Mouse (Mus musculus): Measurements from ENCODE around the gene Rock2.

The Rock2 gene

DNA sequence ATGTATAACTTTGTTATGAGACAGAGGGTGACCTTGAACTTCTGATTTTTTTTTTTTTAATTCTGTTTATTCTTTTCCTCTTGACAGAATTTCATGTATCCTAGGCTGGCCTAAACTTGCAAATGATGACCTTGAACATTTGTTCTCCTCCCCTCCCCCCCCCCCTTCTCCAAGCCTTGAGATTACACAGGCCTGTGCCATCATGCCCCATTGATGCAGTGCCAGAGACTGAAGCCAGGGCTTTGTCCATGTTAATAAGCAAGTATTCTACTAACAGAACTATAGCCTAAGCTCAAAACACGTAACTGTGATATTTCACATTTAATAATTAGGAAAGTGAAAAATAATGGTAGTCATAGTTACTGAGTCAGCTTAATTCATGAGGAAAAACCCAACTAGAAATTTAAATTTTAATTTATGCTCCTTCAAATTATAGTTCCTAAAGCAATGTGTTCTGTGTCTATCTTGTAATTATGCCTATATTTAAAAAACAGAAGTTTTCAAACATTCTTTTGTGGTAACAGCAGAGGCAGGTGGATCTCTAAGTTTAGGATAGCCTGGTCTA is 12.7 kb downstream of the Rock2 start:
- DNase-seq, result no peak

DNA sequence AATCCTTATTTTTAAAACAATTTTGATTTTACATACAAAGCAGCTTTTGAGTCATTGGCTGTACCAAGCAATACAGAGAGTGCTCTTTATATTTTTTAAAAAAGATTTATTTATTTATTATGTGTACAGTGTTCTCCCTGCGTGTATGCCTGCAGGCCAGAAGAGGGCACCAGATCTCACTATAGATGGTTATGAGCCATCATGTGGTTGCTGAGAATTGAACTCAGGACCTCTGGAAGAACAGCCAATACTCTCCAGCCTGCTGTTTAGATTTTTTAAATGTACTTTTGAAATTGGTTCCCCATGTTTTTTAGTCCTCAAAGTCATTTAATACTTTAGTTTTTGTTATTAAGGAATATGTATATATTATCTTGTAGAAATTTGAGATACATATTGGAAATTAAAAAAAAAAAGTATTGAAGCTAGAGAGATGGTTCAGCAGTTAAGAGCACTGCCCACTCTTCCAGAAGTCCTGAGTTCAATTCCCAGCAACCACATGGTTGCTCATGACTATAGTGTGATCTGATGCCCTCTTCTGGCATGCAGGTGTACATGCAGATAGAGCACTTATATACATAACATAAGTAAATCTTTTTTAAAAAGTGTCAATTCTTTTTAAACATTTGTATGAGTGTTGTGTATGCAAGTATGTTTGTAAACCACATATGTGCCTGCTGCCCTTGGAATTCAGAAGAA is 13.4 kb downstream of the Rock2 start:
- no peak for DNase-seq

DNA sequence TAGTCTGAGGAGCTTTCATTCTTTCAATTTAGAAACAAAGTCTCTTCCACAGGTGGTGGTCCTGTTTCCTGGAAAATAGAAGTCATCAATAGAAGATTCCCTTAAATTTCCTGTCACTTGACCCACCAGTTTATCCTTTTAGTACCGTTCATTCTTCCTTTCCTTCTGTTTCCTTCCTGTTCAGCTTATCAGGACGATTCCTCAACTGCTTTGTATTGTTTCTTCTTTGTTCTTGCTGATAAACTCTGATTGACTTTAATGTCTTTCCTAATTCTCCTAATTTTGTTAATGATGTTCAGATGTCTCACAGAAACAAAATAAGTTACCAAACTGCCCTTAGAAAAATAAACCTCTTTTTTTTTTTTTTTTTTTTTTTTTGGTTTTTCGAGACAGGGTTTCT is 16.8 kb downstream of the Rock2 start:
- DNase-seq, result no peak

DNA sequence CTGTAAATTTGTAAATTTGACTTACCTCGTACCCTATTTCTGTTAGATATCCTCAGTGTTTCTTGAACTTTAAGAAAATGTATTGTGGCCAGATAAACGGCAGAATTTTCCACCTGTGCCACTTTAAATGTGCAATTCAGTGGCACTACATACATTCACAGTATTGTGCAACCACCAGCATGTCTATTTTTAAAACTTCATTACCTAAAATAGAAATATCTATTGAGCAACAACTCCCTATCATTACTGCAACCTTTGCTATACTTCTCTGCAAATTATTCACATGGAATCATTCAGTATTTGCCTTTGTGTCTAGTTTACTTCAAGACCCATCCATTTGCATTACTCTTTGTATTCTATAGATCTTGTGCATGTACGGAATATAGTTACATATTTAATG is 17.9 kb downstream of the Rock2 start:
- DNase-seq, result no peak

DNA sequence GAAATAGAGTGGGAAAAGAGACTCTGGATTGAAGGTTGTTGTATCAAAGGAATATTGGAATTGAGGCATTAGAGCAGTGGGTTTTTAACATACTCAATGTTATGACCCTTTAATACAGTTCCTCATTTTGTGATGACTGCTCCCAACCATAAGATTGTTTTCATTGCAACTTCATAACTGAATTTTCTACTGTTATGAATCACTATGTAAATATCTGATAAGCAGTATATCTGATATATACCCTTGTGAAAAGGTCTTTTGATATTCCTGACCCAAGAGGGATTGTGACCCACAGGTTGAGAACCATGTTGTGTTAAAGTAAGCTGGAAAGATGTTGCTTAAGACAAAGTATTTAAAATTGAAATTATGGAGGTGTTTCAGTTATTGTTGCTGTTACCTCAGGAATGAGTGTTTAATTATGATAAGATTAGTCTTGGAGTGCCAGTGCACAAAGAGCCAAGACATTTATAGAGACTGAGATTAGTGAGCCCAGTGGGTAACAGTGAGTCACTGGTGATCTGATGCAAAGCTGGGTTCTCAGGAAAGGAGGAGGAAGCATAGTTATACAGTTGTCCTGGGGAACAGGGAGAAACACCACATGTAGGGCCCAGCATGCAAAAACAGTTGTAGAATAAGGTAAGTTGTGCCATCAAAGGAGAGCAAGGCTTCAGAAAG is 25.6 kb downstream of the Rock2 start:
- DNase-seq, result no peak

DNA sequence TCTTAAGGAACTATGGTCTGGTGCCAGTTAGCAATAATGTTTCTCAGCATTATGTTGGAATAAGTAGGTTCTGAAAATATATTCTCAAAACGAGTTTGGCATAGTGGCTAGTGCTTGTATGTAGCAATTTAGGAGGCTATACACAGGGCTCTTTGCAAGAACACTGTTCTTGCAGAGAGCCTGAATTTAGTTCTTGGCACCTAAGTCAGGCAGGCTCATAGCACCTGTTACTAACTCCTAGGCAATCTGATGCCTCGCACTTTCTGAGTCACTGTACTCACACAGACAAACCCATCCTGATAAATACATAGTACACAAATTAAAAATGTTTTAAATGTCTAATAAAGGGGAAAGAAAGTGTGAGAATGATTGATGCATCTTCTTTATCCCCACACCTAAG is 33.2 kb downstream of the Rock2 start:
- DNase-seq, result no peak

DNA sequence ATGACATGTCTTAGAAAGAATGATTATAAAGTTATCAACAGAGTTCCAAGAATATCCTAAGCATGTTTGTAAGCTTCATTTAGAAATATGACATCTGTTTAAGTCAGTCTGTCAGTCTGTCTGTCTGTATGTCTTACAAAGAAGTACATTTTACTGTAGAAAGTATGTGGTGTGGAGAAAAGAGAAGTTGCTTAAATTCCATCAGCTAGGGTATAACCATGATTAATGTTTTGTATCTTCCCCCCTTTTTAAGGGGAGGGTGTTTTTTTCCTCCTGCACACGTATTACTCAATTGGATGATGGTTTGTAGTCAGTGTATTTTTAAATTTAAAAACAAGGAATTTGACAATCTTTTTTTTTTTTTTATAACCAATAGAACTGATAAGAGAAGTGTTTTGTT is 39.7 kb downstream of the Rock2 start:
- DNase-seq, result no peak

DNA sequence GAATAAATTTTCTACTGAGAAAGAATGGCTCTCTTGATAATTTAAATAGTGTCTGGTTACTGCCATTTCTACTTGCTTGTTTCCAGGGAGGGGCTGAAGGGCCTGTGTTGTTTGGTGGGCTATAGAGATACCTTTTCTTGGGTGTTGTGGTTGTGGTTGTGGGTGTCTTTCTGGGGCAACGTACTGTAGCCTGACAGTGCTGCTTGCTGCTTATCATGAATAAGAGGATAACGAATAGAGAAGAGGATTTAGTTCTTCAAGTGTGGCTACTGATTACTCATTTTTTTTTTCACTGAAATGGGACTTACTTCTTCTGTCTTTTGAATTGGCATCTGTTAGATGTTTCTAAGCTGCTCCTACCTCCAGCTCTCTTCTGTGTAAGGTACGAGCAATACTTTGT is 47.3 kb downstream of the Rock2 start:
- DNase-seq, result no peak

DNA sequence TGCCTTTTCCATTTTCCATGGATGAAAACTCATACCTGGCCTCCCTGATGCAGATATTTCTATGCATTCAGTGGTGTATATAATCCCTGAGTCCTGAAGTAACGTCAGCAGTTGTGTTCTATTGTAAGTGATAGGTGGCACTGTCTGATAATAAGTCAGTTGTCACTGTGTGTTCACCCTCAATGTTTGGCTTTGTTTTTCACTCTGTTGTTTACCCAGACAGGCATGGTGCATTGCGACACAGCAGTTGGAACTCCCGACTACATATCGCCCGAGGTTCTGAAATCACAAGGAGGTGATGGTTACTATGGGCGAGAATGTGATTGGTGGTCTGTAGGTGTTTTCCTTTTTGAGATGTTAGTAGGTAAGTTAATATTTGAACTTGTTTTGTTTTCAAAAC is 53.5 kb downstream of the Rock2 start:
- no peak for DNase-seq

DNA sequence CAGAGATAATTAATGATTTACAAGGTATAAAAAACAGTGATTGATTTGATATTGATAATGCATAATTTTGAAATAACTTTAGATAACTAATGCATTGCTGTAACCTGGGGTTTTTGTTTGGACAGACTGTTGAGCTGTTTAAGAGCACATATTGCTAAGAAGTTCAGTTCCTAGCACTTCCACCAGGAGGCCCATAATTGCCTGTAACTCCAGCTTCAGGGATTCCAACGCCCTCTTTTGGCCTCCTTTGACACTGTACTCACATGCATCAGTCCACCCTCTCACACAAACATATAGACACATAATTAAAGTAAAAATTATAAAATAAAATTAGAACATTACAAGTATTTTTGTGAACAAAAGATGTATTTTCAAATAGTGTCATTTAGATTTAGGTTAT is 64.2 kb downstream of the Rock2 start:
- DNase-seq, result peak; percentile 30

DNA sequence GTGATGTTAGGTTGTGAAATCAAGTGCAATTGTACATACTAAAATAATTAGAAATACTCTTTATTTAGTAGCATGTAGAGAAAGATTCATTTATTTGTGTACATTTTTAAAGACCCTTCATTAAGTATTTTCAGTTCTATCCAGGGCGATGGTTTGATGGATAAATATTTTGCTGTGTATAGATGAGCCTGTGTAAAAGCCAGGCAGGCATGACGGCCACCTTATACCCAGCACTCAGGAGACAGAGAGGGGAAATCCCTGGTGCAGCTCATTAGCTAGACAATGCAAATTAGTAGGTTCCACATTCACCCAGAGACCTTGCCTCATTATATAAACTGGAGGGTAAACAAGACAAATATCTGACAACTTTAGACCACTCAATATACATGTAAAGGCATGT is 68.7 kb downstream of the Rock2 start:
- DNase-seq, result no peak

DNA sequence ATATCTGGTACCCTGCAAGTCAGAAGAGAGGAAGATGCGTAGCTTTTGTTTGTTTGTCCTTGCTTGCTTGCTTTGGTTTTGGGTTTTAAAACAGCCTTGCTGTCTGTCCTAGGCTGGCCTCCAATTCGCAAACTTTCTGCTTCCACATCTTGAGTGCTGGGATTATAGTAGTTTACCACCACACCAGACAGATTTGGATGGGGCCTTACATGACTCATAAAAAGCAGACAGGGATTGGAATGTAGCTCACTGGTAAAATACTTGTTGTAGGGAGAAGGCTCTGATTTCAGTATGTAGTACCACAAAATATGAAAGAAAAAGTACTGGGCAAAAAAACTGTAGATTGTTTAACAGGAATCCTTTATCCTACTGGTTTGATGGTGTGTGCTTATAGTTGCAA is 72.1 kb downstream of the Rock2 start:
- DNase-seq, result no peak

DNA sequence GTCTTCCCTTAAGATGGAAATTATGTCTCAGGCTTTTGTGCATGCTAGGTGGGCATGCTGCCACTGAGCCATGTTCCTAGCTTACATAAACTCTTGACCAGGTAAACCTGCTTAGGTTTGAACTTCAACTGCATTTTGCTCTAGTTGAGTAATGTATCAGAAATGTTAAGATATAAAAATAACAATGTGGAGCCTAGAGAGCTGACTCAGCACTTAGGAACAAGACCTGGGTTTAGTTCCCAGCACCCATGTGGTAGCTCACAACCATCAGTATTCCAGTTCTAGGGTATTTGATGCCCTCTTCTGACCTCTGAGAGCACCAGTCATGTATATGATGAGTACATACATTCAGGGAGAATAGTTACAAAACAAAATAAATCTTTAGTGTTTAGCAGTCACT is 82.4 kb downstream of the Rock2 start:
- no peak for DNase-seq

DNA sequence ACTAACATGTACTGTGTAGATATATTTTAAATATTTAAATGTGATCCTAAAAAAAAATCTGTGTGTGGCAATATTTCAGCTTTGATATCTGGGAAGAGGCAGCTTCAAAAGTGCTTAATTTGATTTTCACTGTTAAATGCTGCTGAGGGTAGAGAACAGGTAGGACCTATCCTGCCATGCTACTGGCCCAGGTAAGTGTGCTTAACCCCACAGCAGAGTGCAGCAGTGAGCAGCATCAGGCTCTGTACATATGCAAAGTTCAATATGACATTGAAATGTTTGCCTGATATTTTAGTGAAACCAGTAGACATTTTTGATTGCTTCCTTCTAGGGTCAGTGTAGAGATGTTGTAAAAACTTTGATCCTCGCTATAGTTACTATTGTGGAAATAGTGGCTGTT is 91.1 kb downstream of the Rock2 start:
- DNase-seq, result no peak

DNA sequence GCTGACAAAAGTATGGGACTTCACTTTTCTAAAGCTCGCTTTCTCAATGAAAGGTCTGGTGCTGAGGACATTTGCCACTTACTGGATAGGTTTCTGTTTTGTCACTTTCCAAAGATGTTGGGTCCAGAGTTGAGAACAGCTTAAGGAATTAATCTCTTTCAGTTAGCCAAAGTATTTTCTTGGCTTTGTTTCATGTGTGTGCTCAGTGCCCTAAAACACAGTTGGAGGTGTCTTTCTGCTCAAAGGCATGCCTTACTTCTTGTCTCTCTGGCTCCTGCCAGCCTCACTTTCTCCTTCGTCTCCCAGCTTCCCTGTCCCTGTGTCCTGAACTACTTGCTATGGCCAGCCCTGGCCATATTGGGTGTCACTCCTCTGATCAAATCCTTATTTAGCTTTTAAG is 96.7 kb downstream of the Rock2 start:
- DNase-seq, result no peak

DNA sequence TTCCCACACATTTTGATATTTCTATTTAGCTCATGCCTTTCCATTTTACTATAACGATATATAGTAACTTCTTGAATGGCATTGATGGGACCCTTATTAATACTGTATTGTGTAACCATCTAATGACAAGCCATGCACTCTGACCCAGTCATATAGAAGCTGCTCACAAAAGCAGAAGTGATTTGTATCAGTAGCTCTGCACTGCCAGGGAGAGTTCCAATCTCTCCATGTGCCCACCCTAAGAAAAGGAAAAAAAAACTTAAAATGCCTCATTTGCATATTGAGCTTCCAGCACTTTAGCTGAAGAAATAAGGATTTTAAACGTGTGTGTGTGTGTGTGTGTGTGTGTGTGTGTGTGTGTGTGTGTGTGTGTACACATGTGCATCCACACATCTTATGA is 97.7 kb downstream of the Rock2 start:
- no peak for DNase-seq

DNA sequence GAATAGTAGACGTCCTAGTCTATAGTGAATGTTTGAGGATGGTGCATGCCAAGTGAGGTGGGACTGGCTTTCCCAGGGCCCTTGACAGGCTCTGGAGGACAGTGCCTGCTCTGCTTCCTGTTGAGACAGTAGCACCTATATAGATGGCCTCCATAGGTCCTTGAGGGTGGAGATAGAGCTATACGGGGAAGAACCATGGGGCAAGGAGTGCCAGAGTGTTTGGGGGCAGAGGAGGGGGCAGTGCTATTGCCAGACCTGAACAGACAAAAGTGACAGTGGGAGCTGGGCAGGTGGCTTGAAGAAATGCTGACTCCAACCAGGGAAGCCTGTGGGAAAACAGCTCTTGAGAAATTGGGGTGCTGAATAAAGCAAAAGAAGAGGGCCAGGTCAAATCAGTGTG is 99.6 kb downstream of the Rock2 start:
- no peak for DNase-seq

DNA sequence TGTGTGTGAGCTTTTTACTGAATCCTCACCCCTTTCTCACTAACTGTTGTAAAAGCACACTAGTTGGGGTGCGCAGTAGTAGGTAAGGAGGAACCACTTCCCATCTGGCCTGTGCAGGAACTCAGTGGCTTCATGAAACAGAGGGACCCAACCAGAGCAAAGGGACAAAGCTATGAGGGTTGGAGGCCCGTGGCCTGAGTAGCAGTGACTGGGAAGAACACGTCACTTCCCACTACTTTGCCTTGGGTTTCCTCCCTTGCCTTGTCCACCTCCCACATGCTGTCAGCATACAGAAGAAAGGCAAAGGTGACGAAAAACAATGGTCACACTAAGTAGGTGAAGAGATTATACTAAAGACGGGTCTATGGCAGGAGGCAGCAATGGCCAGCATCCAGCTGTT is 101.6 kb downstream of the Rock2 start:
- DNase-seq, result no peak

DNA sequence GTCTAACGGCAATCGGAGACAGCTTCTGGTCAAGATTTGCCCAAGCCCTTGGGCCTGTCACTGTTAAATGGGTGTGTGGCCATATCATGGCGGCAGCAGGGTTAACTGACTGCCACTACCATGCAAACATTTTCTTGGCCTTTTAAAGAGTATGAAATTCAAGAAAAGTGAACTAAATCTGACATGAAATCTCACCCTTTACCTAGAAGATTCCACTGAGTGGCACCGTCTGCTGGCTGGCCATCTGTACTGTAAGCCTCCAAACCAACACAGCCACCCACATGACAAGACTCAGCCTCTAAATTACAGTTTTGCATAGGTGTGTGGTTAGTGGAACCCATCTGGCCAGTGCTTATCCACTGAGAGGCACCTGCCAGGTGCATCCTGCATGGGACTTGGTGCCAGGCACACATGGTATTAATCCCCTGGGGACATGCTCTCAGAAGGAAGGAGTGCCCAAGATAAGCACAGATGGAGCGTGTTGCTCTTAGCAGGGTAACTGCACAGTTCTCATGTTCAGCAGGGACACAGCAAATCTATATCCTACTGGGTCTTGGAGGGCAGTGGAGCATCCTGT is 102.3 kb downstream of the Rock2 start:
- DNase-seq, result no peak

DNA sequence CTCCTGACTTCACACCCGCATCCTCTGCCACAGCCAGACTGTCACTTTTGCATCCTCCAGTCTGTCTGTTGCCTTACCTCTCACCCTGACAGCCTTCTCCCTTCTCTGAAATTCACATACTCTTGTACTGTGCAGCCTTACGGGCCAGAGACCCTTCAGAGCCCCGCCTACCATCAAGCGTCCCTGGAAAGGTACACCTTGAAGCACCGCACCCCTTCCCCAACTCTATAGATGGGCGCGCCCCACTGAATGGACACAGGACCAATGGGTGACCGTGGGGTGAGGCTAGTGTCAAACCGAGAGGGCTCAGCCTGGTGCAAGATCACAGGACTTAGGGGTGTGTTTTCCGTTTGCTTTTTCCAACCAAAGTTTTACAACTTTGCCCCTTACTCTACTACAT is 104.5 kb downstream of the Rock2 start:
- DNase-seq, result peak; percentile 29

DNA sequence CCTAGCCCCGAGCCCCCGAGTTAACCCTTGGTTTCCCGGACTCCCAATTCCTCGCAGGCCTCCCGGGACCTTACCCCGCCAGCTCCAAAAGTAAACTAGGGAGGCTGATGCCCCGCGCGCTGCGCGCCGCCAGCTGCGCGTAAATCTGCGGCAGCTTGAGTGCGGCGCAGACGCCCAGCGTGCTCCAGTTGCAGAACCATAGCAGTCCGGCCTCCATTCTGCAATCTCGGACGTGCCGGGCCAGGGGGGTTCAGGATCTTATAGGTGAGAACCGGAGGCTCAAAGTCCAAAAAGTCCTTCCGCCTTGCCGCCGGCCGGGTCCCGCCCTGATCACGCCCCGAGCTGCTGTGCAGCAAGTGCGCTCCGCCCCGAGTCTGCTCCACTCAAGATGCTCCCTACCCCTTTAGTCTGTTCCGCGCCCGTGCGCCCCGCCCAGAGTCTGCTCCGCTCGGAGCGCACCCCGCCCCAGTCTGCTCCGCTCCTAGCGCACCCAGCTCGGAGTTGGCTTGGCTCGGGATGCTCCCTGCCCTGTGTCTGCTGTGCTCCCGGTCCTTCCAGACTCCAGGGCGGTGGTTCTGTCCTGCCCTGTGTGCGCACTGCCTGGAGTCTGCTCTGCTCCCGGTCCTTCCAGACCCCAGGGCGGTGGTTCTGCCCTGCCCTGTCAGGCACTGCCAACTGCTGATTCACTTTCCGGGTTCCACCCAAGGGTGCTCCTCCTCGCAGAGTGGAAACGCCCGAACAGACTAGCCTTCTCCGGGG is 105.2 kb downstream of the Rock2 start, which contains the start of gene Pqlc3:
Pqlc3 (minus strand) TSS at position 670 of the 759 bp plus-strand sequence.
- DNase-seq, result peak; percentile 94

DNA sequence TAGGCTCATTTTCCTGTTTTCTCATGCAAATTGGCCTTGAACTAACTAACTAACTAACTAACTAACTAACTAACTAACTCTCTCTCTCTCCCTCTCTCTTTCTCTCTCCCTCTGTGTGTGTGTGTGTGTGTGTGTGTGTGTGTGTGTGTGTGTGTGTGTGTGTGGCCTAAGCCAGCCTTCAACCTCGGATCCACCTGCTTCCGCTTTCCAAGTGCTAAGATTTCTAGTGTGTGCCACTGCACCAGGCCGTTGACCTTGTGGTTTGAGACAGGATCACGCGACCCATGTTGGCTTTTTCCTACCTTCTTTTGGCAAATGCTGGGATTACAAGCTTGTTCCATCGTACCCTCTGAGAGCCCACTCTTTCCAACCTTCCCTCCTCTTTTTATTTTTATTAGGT is 105.9 kb downstream of the Rock2 start:
- DNase-seq, result peak; percentile 48

DNA sequence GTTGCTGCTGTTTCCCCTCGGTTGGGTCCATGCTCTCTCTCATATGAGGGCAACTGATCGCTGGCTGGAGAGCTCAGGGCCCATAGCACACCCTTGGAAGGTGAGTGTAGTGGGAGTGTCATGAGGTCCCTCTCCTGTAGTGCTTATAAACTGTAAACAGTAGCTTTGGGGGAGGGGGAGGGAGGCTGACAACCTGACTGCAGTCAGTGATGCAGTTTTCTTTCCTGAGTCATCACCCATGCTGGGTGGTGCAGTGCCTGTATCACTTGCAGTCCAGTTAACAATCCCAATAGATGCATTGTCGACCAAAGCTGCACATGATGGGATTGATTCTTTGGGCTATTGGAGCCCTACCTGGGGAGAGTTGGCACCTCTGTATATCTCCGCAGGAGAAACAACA is 106.5 kb downstream of the Rock2 start:
- no peak for DNase-seq

DNA sequence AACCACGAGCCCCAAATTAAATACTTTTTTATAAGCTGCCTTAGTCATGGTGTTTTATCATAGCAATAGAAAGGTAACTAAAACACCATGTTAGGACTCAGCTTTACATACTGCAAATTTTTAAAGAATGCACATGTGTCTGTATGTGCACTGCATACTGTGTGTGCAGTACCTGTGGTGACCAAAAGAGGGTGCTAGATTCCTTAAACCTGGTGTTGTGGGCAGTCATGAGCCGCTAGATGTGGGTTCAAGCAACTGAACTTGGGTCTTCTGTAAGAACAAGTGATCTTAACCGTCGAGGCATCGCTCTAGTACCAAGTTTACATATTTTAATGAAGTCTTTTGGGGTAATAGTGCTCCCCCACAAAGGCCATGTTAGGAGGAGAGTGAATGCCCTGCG is 114.8 kb downstream of the Rock2 start:
- no peak for DNase-seq

Data from thymus, postnatal 14 days (tissue).